Mouse (Mus musculus) induced T-regulatory cell, adult 2 months (primary cell): ENCODE measurements around the gene Hpcal1.

Experiments
- DNase-seq: peaks from one replicate; pipeline ENCODE4 v3.0.0-alpha.2; 2012; ENCODE audit warnings: low read depth

The Hpcal1 gene

GRCm38 (mm10) chr12:17686116-17686515 is 4.5 kb upstream of the Hpcal1 start:
- DNase-seq, result no peak

GRCm38 (mm10) chr12:17688913-17689312 is 1.7 kb upstream of the Hpcal1 start:
- DNase-seq, result no peak

- no peak for DNase-seq
Measured at GRCm38 (mm10) chr12:17689931-17690563, 609 bp upstream of the Hpcal1 start.

GRCm38 (mm10) chr12:17691320-17691876 is 742 bp downstream of the Hpcal1 start:
- DNase-seq, result peak; percentile 53

- DNase-seq, result peak; percentile 77
Measured at GRCm38 (mm10) chr12:17691891-17692321, 1.2 kb downstream of the Hpcal1 start.

- DNase-seq, result no peak
Measured at GRCm38 (mm10) chr12:17692356-17692755, 1.7 kb downstream of the Hpcal1 start.

GRCm38 (mm10) chr12:17692953-17693352 is 2.3 kb downstream of the Hpcal1 start:
- peak; percentile 57 for DNase-seq

GRCm38 (mm10) chr12:17694589-17695115 is 4.0 kb downstream of the Hpcal1 start:
- peak; percentile 75 for DNase-seq

GRCm38 (mm10) chr12:17696395-17696794 is 5.7 kb downstream of the Hpcal1 start:
- no peak for DNase-seq

GRCm38 (mm10) chr12:17698934-17699333 is 8.3 kb downstream of the Hpcal1 start:
- DNase-seq, result no peak

GRCm38 (mm10) chr12:17699480-17699879 is 8.8 kb downstream of the Hpcal1 start:
- no peak for DNase-seq

GRCm38 (mm10) chr12:17701131-17701720 is 10.6 kb downstream of the Hpcal1 start:
- DNase-seq, result no peak

- no peak for DNase-seq
Measured at GRCm38 (mm10) chr12:17701795-17702194, 11.1 kb downstream of the Hpcal1 start.

- DNase-seq, result no peak
Measured at GRCm38 (mm10) chr12:17702257-17702943, 11.7 kb downstream of the Hpcal1 start.

- no peak for DNase-seq
Measured at GRCm38 (mm10) chr12:17702944-17703335, 12.3 kb downstream of the Hpcal1 start.

GRCm38 (mm10) chr12:17703866-17704265 is 13.2 kb downstream of the Hpcal1 start:
- no peak for DNase-seq

- no peak for DNase-seq
Measured at GRCm38 (mm10) chr12:17707472-17707871, 16.8 kb downstream of the Hpcal1 start.

- DNase-seq, result peak; percentile 43
Measured at GRCm38 (mm10) chr12:17709451-17709850, 18.8 kb downstream of the Hpcal1 start.

- DNase-seq, result peak; percentile 50
Measured at GRCm38 (mm10) chr12:17709926-17710746, 19.5 kb downstream of the Hpcal1 start.

- DNase-seq, result no peak
Measured at GRCm38 (mm10) chr12:17710747-17711092, 20.1 kb downstream of the Hpcal1 start.

- no peak for DNase-seq
Measured at GRCm38 (mm10) chr12:17711731-17712388, 21.2 kb downstream of the Hpcal1 start.
